Mouse (Mus musculus) embryonic facial prominence, embryonic 15.5 days (tissue): ENCODE measurements around the gene Dstyk. TPM values are rescaled to one million over a fixed set of nuclear protein-coding genes. Genes with fewer than 3 reads are reported as not detected.

Experiments
- ATAC-seq: fragments of 200-750 bp; cut with Nextera tagmentation; 2 replicates; pipeline ENCODE4 v1.8.0; 2017; ENCODE audit warnings: low read depth, moderate TSS enrichment; ENCODE audit not compliant: insufficient number of reproducible peaks, low FRiP score, low TSS enrichment
- H3K27ac ChIP-seq: fragments of 300-500 bp; sonication (generic); replicated peaks from 2 replicates; pipeline ENCODE4 v1.5.1; 2015; ENCODE audit warnings: mild to moderate bottlenecking, inconsistent platforms
- H3K27me3 ChIP-seq: fragments of 300-500 bp; sonication (generic); 2 replicates; pipeline ENCODE4 v1.6.1; 2015; ENCODE audit warnings: inconsistent platforms
- H3K36me3 ChIP-seq: fragments of 300-500 bp; sonication (generic); 2 replicates; pipeline ENCODE4 v1.6.1; 2015; ENCODE audit warnings: mild to moderate bottlenecking, inconsistent platforms
- H3K4me1 ChIP-seq: fragments of 300-500 bp; sonication (generic); 2 replicates; pipeline ENCODE4 v1.6.1; 2015; ENCODE audit warnings: inconsistent platforms
- H3K4me2 ChIP-seq: fragments of 300-500 bp; sonication (generic); replicated peaks from 2 replicates; pipeline ENCODE4 v1.6.1; 2015; ENCODE audit warnings: mild to moderate bottlenecking, inconsistent platforms
- H3K4me3 ChIP-seq: fragments of 300-500 bp; sonication (generic); replicated peaks from 2 replicates; pipeline ENCODE4 v1.5.1; 2015; ENCODE audit warnings: mild to moderate bottlenecking, inconsistent platforms
- H3K9ac ChIP-seq: fragments of 300-500 bp; sonication (generic); 2 replicates; pipeline ENCODE4 v1.6.1; 2015; ENCODE audit warnings: inconsistent platforms
- H3K9me3 ChIP-seq: fragments of 300-500 bp; sonication (generic); replicated peaks from 2 replicates; pipeline ENCODE4 v1.6.1; 2016; ENCODE audit warnings: inconsistent platforms
- WGBS: fragments of 180-500 bp; shearing (Covaris S2); methylation state at CpG from one replicate; pipeline ENCODE4 v1.1.7; 2015; 5-methylcytosine and 5-hydroxymethylcytosine counted together
- polyA plus RNA-seq: library from polyadenylated mRNA; unstranded; fragments of >200 nt; fragmentation: Nextera tagmentation; extraction: Ambion mirVana; gene quantifications from 2 replicates; pipeline ENCODE4 v1.2.1, GENCODE M21; 2015

Dstyk gene
- polyA plus RNA-seq, 1 experiment from 2014 or later = 15.6 TPM

DNA sequence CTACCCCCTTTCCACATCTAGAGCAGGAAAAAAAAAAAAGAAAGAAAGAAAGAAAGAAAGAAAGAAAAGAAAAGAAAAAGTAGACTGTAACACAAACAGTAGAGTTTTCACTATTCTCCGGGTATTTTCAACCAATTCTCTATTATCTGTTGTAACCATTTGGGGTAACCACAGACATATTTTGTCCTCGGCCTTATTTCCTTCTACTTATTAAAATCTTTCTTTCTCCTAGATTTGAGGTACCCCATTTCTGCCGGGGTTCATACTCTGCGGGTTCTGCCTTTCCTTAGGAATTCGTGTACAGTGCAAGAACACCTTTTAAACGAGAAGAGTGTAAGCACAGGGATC lies 438 bp upstream of the Dstyk start:
- Histone ChIP-seq H3K27ac (peak overlapping the region; percentile 93), H3K4me3 (peak overlapping the region; percentile 70), H3K9ac (peak overlapping the region; percentile 80), H3K9me3 (no peaks in the 10 kb centered on the region), H3K36me3 (no peaks in the 10 kb centered on the region), H3K4me1 (peaks cover 16% of the 10 kb centered on the region), H3K27me3 (no peaks in the 10 kb centered on the region), H3K4me2 (peak overlapping the region; percentile 59)
- no peak for ATAC-seq
- WGBS = 9% methylated on average over 6 of the region's 6 CpGs

DNA sequence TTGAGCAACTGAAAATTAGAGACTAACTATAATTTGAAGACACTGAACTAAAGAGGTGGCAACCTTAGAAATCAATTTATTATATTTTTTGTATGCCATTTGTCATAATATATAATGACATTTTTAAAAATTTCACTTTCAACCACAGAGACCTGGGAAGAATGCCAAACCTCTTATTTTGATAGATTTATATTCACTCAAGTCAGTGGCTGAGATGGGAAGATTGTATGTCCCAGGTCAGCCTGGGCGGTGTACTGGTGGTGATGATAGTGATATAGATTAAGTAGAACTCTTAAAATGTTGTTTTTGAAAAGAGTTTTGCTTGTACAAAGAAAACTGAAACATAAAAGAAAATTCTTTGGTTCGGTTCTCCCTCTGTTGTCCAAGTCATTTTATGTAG lies 2.9 kb downstream of the Dstyk start:
- peaks cover 16% of the 10 kb centered on the region for H3K4me1 ChIP-seq
- no peaks in the 10 kb centered on the region for H3K9me3 ChIP-seq
- no peak overlapping the region for H3K4me2 ChIP-seq
- no peak overlapping the region for H3K9ac ChIP-seq
- no peak overlapping the region for H3K4me3 ChIP-seq
- 71% methylated on average over 2 of the region's 2 CpGs for WGBS
- ATAC-seq = no peak
- H3K27ac ChIP-seq = no peak overlapping the region
- H3K36me3 ChIP-seq = no peaks in the 10 kb centered on the region
- H3K27me3 ChIP-seq = no peaks in the 10 kb centered on the region

DNA sequence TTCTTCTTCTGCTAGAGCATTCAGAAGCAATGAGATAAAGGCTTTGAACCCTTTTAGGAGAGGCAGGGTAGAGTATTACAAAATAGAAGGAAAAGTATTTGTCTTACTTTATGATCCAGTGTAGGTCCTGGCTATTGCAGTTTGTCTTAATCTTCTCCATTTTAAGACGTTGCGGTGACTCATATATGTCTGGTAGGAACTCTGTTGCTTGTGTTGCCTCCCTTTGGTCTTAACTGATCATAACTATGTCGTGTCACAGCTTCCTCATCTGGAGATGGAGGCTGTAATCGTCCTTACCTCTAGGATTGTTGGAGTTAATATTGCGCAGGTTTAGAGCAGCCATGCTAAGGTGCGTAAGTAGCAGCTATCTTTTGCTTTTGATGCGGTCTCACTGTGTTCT lies 3.3 kb downstream of the Dstyk start:
- no peaks in the 10 kb centered on the region for H3K36me3 ChIP-seq
- no peak for ATAC-seq
- H3K27me3 ChIP-seq = no peaks in the 10 kb centered on the region
- H3K4me1 ChIP-seq = peaks cover 20% of the 10 kb centered on the region
- H3K4me2 ChIP-seq = no peak overlapping the region
- 85% methylated on average over 7 of the region's 7 CpGs for WGBS
- H3K4me3 ChIP-seq = no peak overlapping the region
- H3K9me3 ChIP-seq = no peaks in the 10 kb centered on the region
- no peak overlapping the region for H3K9ac ChIP-seq
- H3K27ac ChIP-seq = no peak overlapping the region

DNA sequence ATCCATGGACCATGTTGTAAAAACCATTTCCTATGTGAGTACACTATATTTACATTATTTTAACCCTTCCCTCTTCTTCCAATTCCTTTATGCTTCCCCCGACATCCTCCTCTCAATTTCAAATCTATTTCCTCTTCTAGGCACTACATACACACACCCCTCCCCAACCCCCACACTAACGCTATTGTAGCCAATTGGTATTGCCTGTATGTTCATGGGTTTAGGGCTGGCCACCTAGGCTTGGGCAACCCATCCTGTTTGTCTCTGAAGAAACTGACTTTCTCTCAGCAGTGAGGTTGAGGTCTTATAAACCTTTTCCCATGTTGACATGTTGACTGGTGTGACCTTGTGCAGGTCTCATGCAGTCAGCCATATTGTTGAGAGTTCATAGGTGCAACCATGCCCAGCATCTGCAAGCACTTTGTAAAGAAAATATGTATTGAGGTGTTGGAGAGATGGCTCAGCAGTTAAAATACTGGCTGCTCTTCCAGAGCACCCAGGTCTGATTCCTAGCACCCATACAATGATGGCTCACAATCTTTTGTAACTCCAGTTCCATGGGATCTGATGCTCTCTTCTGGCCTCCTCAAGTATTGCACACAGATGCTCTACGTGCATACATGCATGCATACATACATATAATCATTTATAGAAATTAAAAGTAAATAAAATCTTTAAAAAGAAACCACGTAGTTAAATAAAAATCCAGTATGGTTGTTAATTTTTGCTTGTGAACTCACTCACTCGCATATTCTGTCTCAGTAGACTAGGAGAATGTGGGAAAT lies 5.7 kb downstream of the Dstyk start:
- no peaks in the 10 kb centered on the region for H3K36me3 ChIP-seq
- no peak for ATAC-seq
- H3K27ac ChIP-seq = no peak overlapping the region
- H3K4me1 ChIP-seq = peaks cover 20% of the 10 kb centered on the region
- H3K9ac ChIP-seq = no peak overlapping the region
- 93% methylated on average over 5 of the region's 5 CpGs for WGBS
- H3K9me3 ChIP-seq = no peaks in the 10 kb centered on the region
- no peak overlapping the region for H3K4me3 ChIP-seq
- no peaks in the 10 kb centered on the region for H3K27me3 ChIP-seq
- H3K4me2 ChIP-seq = no peak overlapping the region

DNA sequence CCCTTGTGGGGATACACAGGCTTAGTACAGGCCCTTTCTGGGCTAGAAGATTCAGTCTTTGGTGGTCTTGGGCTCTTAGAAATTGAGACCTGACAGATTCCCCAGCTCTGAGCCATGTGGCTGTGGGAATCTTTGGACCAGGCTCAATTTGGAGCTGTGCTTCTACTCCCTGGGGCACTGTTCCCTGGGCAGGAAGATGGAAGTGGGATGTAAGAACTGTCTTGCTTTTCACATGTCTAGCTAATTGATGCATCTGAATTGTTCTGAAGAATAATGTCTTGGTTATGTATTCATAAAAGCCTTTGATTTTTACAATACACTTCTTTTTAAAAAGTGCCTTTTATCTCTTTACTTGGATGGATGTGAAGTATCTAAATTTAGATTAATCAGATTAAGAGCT lies 8.2 kb downstream of the Dstyk start:
- ATAC-seq = no peak
- no peaks in the 10 kb centered on the region for H3K27me3 ChIP-seq
- H3K9ac ChIP-seq = no peak overlapping the region

DNA sequence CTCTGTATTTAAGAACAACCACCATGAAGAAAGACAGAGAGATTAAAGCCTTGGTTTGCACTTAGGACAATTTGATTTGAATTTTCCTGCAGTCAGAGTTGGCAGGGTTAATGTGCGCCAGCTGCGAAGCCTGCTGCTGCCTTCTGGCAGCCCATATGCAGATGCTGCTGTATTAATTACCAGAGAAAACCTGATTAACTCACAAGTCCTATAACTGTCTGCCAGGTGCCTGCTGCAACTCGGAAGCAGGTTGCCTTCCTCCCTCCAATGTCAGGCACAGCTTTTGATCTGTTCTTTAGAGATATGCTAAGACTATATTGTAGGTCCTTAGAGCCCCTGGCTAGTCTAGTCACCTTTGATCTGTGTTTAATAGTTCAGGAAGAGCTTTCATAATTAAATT lies 13.5 kb downstream of the Dstyk start:
- Histone ChIP-seq H3K4me2 (no peak overlapping the region), H3K9me3 (no peaks in the 10 kb centered on the region), H3K27ac (no peak overlapping the region), H3K4me3 (no peak overlapping the region), H3K4me1 (peaks cover 18% of the 10 kb centered on the region), H3K9ac (no peak overlapping the region), H3K27me3 (no peaks in the 10 kb centered on the region), H3K36me3 (peaks cover 10% of the 10 kb centered on the region; the same call in 1 of the 2 replicates)
- WGBS = 31% methylated on average over 3 of the region's 3 CpGs
- no peak for ATAC-seq

More for the DNA sequence above, 8.2 kb downstream of the Dstyk start:
- peaks cover 8% of the 10 kb centered on the region for H3K4me1 ChIP-seq
- H3K27ac ChIP-seq = no peak overlapping the region
- H3K4me2 ChIP-seq = no peak overlapping the region
- no peaks in the 10 kb centered on the region for H3K9me3 ChIP-seq
- H3K36me3 ChIP-seq = no peaks in the 10 kb centered on the region
- H3K4me3 ChIP-seq = no peak overlapping the region

DNA sequence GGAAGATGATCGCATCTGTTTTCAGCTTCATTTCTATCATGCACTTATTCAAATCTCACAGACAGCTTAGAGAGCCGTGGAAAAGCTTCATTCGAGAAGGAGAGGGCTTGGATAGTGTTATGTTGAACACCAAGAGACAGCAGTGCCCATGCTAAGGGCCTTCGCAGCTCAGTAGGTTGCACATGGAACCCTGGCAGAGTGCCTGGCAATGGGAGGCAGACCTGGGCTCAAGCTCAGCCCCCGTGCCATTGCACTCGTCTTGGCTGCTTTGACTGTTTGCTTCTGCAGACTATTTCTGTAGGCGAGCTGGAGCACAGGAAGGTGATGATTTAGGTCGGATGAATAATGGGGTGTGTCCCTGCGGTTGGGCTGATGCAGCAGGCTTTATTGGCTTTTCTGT lies 14.4 kb downstream of the Dstyk start:
- H3K9ac ChIP-seq = no peak overlapping the region
- no peaks in the 10 kb centered on the region for H3K27me3 ChIP-seq
- no peak overlapping the region for H3K4me3 ChIP-seq
- H3K4me1 ChIP-seq = peaks cover 19% of the 10 kb centered on the region
- no peak for ATAC-seq
- H3K9me3 ChIP-seq = no peaks in the 10 kb centered on the region
- H3K27ac ChIP-seq = no peak overlapping the region
- no peak overlapping the region for H3K4me2 ChIP-seq
- WGBS = 55% methylated on average over 9 of the region's 9 CpGs
- H3K36me3 ChIP-seq = peaks cover 10% of the 10 kb centered on the region; the same call in 1 of the 2 replicates

DNA sequence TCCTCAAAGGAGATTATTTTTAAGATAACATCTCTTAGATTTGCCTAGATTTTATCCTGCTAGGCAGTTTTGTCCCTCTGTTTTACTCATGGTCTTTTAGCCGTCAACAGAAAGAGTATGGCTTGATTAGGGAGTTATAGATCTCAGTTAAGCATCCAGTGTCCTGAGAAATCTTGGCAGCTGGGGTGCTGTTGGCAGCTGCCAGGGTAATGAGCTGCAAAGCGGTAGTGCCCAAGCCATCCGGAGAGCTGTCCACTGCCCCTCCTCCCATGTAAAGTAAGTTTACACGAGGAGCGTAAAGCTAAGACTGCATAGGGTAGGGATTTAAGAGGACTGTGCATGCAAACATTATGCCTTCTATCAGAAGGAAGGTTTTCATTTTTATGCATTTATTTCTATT lies 16.0 kb downstream of the Dstyk start:
- H3K4me3 ChIP-seq = no peak overlapping the region
- peaks cover 22% of the 10 kb centered on the region for H3K4me1 ChIP-seq
- ATAC-seq = no peak
- H3K27me3 ChIP-seq = no peaks in the 10 kb centered on the region
- no peak overlapping the region for H3K9ac ChIP-seq
- H3K36me3 ChIP-seq = peaks cover 17% of the 10 kb centered on the region
- no peak overlapping the region for H3K4me2 ChIP-seq
- no peaks in the 10 kb centered on the region for H3K9me3 ChIP-seq
- no peak overlapping the region for H3K27ac ChIP-seq
- 62% methylated on average over 5 of the region's 5 CpGs for WGBS

DNA sequence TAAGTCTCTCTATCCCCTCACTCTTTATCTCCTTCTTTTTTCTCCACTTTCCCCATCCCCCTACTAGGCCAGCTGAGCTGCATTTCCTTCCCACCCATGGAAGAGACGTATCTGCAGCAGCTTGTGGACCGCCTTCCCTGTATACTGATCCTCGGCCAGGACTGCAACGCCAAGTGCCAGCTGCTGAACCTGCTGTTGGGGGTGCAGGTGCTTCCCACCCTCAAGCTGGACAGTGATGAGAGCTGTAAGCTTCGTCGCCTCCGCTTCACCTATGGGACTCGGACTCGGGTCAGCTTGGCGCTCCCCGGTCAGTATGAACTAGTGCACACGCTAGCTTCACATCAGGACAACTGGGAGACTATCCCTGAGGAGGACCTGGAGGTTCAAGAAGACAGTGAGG lies 16.7 kb downstream of the Dstyk start:
- Histone ChIP-seq H3K27ac (no peak overlapping the region), H3K9me3 (no peaks in the 10 kb centered on the region), H3K27me3 (no peaks in the 10 kb centered on the region), H3K36me3 (peaks cover 17% of the 10 kb centered on the region), H3K4me1 (peaks cover 22% of the 10 kb centered on the region), H3K4me2 (no peak overlapping the region), H3K9ac (no peak overlapping the region), H3K4me3 (no peak overlapping the region)
- ATAC-seq = no peak
- whole genome bisulfite sequencing = 89% methylated on average over 12 of the region's 12 CpGs

DNA sequence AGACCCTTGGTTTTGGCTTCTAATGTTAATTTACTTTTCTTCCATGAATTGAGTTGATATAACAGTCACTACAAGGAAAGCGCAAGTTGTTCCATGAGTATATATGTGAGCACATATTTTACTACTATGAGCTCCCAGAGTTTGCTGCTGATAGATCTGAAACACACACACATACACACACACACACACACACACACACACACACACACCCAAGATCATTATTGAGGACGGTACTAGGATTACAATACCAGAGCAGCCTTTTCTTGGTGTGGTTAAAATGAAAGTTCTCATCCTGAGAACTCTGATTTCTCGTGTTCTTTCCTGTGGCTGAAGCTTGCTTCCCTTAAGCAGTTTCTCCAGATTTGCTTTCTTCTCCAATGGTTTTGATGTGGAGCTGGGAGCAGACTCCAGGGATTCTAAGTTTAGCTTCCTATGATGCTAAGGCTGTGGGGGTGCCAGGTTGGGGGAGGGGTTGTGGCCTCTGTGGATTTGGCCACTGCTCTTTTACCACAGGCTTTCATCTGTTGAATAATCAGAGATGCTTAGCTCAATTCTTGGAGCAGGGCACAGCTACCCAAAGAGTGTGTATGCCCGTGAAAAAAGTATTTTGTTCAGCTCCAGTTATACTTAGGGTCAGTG lies 19.1 kb downstream of the Dstyk start:
- Histone ChIP-seq H3K27ac (no peak overlapping the region), H3K4me2 (no peak overlapping the region), H3K27me3 (no peaks in the 10 kb centered on the region), H3K9ac (no peak overlapping the region), H3K4me3 (no peak overlapping the region), H3K4me1 (peaks cover 11% of the 10 kb centered on the region), H3K36me3 (peaks cover 38% of the 10 kb centered on the region), H3K9me3 (no peaks in the 10 kb centered on the region)
- WGBS = 64% methylated on average over 4 of the region's 4 CpGs
- ATAC-seq = peak; percentile 67

DNA sequence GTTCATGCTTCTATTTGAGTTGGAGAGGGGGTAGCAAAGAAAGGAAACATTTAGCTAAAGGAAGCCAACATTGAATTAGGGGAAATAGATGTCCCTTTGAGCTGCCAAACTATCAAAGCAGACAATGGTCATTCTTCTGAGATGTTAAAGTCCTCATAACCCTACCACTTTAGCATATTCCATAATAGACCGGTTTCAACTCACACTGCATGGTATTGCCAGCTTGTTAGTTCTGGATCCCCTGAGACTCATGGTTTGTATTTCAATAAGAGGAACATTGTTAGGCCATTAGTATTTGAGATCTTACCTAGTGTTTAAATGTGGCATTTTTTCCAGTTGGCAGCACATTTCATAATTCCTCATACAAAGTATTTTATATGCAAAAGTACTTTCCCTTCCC lies 19.6 kb downstream of the Dstyk start:
- ATAC-seq = peak; percentile 24; the same call in 1 of the 2 replicates
- Histone ChIP-seq H3K27me3 (no peaks in the 10 kb centered on the region), H3K9me3 (no peaks in the 10 kb centered on the region), H3K4me2 (no peak overlapping the region), H3K4me3 (no peak overlapping the region), H3K9ac (no peak overlapping the region), H3K27ac (no peak overlapping the region), H3K4me1 (peaks cover 5% of the 10 kb centered on the region; the same call in 1 of the 2 replicates), H3K36me3 (peaks cover 43% of the 10 kb centered on the region)
- WGBS = 69% methylated on average over 1 of the region's 1 CpGs

DNA sequence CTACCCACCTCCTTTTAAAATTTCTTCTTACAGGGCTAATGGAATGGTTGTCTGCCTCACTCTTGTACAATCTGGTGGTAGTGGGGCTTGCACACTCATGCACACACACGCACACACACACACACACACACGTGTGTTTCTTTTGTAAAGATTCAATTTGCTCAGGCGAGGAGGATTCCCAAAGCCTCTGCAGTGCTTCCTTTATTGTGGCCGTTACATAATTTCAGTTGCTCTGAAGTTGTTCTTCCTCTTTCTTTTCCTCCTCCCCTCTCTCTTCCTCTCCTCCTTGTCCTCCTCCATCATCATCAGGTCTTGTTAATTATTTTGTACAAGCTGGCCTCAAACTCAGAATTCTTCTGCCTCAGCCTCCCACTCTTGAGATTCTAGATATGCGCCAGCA lies 20.0 kb downstream of the Dstyk start:
- no peak for ATAC-seq
- no peak overlapping the region for H3K27ac ChIP-seq
- H3K4me3 ChIP-seq = no peak overlapping the region
- peaks cover 47% of the 10 kb centered on the region for H3K36me3 ChIP-seq
- no peak overlapping the region for H3K9ac ChIP-seq
- H3K27me3 ChIP-seq = no peaks in the 10 kb centered on the region
- no peaks in the 10 kb centered on the region for H3K9me3 ChIP-seq
- H3K4me1 ChIP-seq = 0 out of 2 replicates have a peak, but pooled peaks cover 4% of the 10 kb centered on the region
- no peak overlapping the region for H3K4me2 ChIP-seq
- WGBS = 82% methylated on average over 5 of the region's 5 CpGs
